Mouse (Mus musculus) erythroblast, embryonic 14.5 days (primary cell): ENCODE results near the gene Xpc.

Source experiments
- GATA1 ChIP-seq: IDR thresholded peaks from 2 replicates; pipeline ENCODE4 v1.6.1; 2012; ENCODE audit warnings: low read length, inconsistent platforms, mixed read lengths
- TAL1 ChIP-seq: IDR thresholded peaks from 3 replicates; pipeline ENCODE4 v1.6.1; 2012; ENCODE audit warnings: low read length, inconsistent platforms, mixed read lengths

DNA sequence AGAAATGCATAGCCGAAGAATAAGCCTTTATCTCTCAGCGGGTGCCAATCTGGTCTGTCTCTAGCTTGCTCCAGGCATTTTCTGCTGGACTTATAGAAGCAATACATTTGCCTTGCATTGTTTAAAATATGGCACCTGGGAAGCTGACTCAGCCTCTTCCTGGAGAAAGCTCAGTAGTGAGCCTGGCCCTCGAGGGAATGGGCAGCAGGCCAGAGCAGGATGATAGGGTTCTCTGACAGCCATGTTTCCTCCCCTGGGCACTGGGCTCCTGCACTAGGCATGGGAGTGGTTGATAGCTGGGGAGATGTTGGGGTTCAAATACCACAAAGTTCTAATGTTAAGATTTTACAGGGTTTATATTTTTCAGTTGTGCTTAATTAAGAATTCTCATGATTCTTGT lies 25.6 kb upstream of the Xpc start:
- TF ChIP-seq GATA1 (no peak), TAL1 (no peak)
